Mouse (Mus musculus) embryonic fibroblast, embryonic 13.5 days (primary cell): ENCODE results near the gene Myo9b. TPM values are rescaled to one million over a fixed set of nuclear protein-coding genes. Genes with fewer than 3 reads are reported as not detected.
"Not testable (repeated sequence)": the region's sequence is repeated elsewhere in the genome, so short reads cannot be mapped to it uniquely, and the experiment has no call there.

Experiments used
- H3K27ac ChIP-seq: 2 replicates; pipeline ENCODE4 v1.5.1; 2012; ENCODE audit warnings: low read length, control low read depth, inconsistent platforms; ENCODE audit not compliant: insufficient read depth
- H3K4me1 ChIP-seq: 2 replicates; pipeline ENCODE4 v1.6.1; 2011; ENCODE audit warnings: low read length; ENCODE audit not compliant: control insufficient read depth, insufficient read depth
- H3K4me3 ChIP-seq: 2 replicates; pipeline ENCODE4 v1.5.1; 2011; ENCODE audit warnings: mild to moderate bottlenecking, control low read depth, low read length; ENCODE audit not compliant: insufficient read depth
- CTCF ChIP-seq: IDR thresholded peaks from 2 replicates; pipeline ENCODE4 v1.5.1; 2011; ENCODE audit warnings: mild to moderate bottlenecking, control low read depth, low read length, moderate library complexity, borderline replicate concordance; ENCODE audit not compliant: insufficient read depth
- POLR2A ChIP-seq: IDR thresholded peaks from 2 replicates; pipeline ENCODE4 v1.6.1; 2011; ENCODE audit warnings: low read depth, mild to moderate bottlenecking, control low read depth, low read length, moderate library complexity
- polyA plus RNA-seq: library from polyadenylated mRNA; stranded (reverse); fragments of >200 nt; gene quantifications from 2 replicates; pipeline ENCODE4 v1.2.4, GENCODE M21; 2011; ENCODE audit warnings: low read depth; ENCODE audit not compliant: missing spikeins, insufficient read length

Gene Myo9b
- polyA plus RNA-seq, 1 experiment: 67.5 TPM

DNA sequence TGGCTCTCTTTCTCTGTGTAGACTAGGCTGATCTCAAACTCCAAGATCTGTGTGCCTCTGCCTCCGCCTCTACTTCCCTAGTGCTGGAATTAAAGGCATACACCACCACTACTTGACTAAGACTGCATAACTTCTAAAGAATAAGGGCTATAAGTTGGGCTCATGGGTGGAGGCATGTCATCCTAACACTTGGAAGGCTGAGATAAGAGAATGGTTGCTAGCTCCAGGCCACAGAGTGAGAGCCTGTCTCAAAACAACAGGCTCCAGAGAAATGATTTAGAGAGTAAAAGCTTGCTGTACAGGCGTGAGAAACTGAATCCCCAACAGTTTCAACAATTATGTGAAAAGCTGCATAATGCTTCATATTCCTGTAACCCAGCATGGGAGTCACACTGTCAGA lies 41.4 kb downstream of the Myo9b start:
- Histone ChIP-seq H3K4me3 (no peak overlapping the region), H3K27ac (no peak overlapping the region), H3K4me1 (peaks cover 15% of the 10 kb centered on the region)
- TF ChIP-seq CTCF (no peak), POLR2A (no peak)

DNA sequence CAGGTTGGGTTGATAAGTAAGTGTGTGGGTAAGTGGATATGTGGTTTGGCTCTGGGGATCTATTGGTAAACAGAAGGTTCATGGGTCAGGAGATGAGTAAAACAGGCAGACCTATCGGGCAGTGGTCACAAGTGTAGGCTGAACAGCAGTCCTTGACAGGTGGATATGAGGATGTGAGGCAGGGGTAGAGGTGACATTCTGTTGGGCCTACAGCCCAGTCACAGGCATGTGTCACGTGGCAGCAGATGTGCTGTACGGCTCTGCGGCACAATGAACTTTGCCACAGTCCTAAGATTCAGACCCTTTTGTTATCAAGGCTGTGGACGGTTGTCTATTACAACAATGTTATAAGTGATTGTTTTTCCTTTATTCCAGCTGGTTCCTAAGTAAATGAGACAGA lies 43.5 kb downstream of the Myo9b start:
- TF ChIP-seq POLR2A: no peak
- TF ChIP-seq CTCF: no peak
- H3K27ac ChIP-seq: no peak overlapping the region
- H3K4me1 ChIP-seq: peaks cover 13% of the 10 kb centered on the region
- H3K4me3 ChIP-seq: no peak overlapping the region

DNA sequence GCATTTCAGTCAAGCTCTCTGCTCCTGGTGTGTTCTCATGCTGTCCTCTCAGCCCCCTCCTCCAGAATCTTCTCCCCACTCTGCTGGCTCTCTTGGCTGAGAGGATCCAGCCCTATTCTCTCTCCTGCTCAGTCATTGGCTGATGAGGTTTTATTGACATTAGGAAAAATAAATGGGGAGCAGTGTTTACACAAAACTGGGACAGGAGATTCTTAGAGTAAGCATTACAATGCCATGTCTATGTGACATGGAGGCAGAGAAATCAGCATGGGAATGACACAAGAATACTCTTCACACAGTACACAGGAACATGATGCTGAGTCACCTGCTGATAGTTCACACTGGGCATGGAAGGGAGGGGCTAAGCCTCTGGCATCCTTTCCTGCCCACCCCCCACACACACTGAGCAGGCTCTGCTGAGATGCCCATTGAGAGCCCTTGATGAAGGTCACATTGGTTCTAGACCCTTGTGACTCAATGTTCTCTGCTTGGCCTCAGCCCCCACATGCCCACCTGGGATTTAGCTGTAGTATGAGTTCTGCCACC lies 44.0 kb downstream of the Myo9b start:
- TF ChIP-seq CTCF: no peak
- TF ChIP-seq POLR2A: no peak
- no peak overlapping the region for H3K27ac ChIP-seq
- peaks cover 13% of the 10 kb centered on the region for H3K4me1 ChIP-seq
- H3K4me3 ChIP-seq: no peak overlapping the region

DNA sequence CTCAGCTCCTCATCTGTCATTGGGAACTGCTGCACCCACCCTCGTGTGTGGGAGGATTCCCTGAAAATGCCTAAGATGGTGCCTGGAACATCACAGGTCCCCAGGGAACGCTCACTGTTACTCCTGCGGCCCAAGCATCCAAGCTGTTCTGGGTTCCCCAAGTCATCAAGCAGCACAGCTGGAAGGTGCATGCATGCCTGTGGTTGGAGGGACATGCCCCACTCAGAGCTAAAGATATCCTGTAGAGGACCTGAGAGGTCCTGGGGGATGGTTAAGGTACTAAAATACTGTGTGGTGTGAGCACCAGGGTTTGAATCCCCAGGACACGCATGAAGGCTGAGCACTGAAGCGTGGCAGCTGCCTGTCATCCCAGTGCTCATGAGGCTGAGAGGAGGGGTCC lies 46.1 kb downstream of the Myo9b start:
- not testable (repeated sequence) for H3K4me3 ChIP-seq, H3K27ac ChIP-seq, H3K4me1 ChIP-seq

DNA sequence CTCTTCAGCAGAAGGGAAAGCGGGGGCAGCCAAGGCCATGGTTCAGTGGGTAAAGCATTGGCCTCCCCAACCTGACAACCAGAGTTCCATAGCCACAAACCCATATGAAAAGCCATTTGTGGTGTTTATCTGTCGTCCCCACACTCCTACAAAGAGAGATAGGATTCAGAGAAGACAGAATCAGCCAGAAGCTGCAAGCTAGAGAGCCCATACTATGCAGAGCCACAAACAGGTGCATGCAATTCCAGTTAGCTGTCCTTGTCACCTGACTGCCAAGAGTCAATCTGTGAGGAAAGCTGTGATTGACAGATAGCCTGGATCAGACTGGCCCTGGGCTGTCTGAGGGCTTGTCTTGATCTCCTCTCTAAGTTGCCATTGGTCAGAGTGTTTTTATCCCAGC lies 47.2 kb downstream of the Myo9b start:
- H3K4me3 ChIP-seq, H3K27ac ChIP-seq, H3K4me1 ChIP-seq: not testable (repeated sequence)

DNA sequence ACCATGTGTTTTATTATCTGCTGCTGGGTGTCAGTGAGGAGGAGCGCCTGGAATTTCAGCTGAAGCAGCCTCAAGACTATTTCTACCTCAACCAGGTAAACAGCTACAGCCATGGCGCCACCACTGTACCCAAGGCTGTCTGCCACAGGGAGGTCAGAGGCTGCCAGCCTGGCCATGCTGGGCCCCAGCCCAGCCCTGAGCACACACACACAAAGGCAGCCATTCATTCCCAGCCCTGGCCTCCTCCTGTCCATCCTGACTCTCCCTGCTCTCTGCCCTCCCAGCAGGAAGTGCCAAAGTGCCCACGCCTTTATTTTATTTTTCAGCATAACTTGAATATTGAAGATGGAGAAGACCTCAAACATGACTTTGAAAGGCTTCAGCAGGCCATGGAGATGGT lies 50.4 kb downstream of the Myo9b start:
- Histone ChIP-seq H3K4me1 (no peaks in the 10 kb centered on the region), H3K27ac (no peak overlapping the region), H3K4me3 (no peak overlapping the region)
- TF ChIP-seq POLR2A (no peak), CTCF (no peak)

DNA sequence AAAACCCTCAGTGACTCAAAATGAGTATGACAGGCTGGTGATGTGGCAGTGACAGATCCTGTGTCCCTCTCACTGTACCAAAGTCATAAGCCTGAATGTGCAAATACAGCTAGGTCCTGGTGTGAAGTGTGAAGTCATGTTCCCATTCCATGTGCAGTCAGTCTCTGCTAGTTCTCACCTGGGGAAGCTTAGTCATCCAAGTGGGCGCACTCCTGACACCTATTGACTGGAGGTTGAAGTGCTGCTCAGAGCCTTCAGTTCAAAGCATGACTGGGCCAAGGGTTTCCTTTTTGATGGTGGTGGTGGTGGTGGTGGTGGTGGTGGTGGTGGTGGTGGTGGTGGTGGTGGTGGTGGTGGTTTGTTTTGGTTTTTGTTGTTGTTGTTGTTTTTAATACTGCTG lies 52.3 kb downstream of the Myo9b start:
- Histone ChIP-seq H3K4me3 (no peak overlapping the region), H3K4me1 (no peaks in the 10 kb centered on the region), H3K27ac (no peak overlapping the region)
- TF ChIP-seq POLR2A: no peak
- peak; percentile 39; the same call in 1 of the 2 replicates for TF ChIP-seq CTCF

DNA sequence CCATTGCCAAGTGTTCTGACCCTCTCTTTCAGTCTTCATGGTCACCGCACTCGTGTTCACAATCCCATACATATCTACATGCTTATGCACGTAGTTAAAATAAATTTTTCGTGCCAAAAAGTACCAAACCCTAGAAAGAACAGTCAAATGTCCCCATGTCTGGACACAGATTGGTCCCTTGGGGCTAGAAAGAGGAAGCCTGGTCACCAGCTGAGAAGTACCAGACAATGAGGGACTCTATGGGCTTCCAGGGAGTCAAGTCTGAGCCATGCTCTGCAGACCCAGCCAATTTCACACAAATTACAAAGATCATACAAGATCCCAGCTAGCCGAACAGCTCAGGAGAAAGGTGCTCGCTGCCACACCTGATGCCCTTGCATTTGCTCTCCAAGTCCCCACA lies 65.3 kb downstream of the Myo9b start:
- not testable (repeated sequence) for H3K4me1 ChIP-seq, H3K4me3 ChIP-seq, H3K27ac ChIP-seq

DNA sequence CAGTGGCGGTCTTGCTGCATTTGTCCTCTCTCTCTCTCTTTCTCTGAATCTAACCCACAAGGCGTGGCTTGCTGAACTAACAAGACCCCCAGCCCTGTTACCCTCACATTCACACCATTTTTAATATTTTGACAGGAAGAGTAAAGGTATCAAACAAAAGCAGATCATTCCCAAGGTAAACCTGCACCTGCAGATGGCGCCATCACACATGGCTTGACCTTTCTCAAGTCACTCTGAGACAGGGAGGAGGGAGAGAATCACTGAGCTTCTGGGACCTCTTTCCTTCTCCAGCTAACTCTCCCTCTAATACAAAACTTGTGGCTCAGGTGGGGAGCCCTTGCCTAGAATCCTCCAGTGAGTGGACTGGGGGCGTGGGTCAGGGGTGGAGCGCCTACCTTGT lies 68.1 kb downstream of the Myo9b start:
- Histone ChIP-seq H3K4me3 (no peak overlapping the region), H3K27ac (no peak overlapping the region), H3K4me1 (no peaks in the 10 kb centered on the region)
- TF ChIP-seq POLR2A: no peak
- TF ChIP-seq CTCF: peak; percentile 38; the same call in 1 of the 2 replicates

DNA sequence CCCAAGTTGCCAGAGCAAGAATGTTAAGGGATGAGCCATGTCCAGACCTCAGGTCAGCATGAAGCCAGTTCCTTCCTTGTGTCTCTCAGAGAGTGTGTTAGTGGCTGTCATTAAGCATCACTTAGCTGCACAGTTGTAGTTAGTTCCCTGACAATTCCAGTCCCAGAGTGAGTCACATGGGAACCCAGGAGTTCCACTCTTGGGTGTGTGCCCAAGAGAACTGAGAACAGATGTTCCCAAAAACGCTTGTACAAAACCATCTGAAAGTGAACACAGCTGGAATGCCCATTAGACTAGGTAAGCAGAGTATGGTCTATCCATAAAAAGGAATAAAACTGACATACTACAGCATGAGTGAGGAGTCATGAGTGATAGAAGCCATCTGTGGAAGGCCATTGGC lies 74.1 kb downstream of the Myo9b start:
- Histone ChIP-seq H3K4me3 (no peak overlapping the region), H3K27ac (no peak overlapping the region), H3K4me1 (peaks cover 6% of the 10 kb centered on the region)
- TF ChIP-seq CTCF: no peak
- no peak for TF ChIP-seq POLR2A

DNA sequence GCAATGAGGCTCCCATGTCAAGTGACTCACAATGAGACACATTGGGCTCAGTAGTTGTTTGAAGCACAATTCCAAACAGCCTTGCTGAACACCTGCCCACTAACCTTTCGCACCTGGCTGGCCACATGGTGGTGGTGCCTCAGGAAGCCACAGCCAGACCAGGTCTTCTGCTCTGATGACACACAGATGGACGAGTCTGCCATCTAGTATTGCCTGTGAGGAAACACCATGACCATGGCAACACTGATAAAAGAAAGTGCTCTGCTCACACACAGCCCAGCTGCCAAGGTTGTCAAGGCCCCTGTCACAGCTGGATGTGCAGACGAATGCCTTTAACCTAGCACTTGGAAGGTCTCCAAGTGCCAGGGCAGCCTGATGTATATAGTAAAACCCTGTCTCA lies 78.6 kb downstream of the Myo9b start:
- Histone ChIP-seq H3K27ac (no peak overlapping the region), H3K4me1 (peaks cover 4% of the 10 kb centered on the region), H3K4me3 (no peak overlapping the region)
- TF ChIP-seq POLR2A: no peak
- no peak for TF ChIP-seq CTCF
